Mouse (Mus musculus): ENCODE data around the gene D930007J09Rik. TPM values are rescaled to one million over a fixed set of nuclear protein-coding genes. Genes with fewer than 3 reads are reported as not detected.

D930007J09Rik gene
- polyA plus RNA-seq, 1 experiment from 2014 or later: not detected

DNA sequence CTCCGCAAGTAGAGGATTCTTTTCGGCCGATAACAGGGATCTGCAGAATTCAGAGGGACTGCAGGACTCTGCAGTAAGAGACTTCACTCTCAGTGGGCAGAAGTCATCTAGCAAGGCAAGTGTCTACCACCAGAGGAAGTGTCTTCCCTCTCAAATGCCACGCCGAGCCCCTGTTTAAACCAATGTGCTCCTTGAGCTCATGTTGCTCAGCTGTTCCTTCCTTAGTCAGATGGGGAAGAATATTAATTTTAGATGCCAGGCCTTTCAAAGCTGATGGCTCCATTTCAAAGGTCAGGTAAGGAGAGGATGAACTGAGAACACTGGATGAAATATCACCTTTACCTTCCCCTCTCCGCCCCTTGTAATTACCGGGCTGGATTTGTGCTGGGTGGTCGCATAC, 18.8 kb downstream of the D930007J09Rik start, which contains the start of gene Mylk4:
Gene Mylk4, minus strand, starts transcription at position 139 of the 400 bp plus-strand sequence.
- H3K27me3 ChIP-seq: no peaks in the 10 kb centered on the region; the same call in 1 of the 2 replicates
- no peak for ATAC-seq (ENCODE audit: insufficient number of reproducible peaks, insufficient read depth, low FRiP score, low TSS enrichment, low read depth)
- WGBS: 76% methylated on average over 8 of the region's 8 CpGs

DNA sequence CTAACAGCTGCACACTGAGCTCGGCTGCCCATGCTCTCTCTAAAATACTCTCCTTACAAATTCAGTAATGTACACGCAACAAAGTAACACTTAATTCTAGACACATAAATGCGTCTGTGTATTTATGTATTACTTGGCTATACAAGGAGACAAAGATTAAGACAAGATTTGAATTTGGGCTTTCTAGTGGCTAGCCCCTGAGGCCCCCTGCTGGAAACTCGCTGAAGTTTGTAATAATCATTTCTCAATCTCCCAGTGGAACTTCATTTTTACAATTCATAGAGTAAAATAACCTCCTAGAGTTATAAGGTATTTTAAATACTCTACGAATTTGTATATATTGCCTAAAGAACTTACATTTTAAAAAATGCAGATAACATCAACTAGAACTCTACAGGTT, 19.6 kb downstream of the D930007J09Rik start:
- ATAC-seq (ENCODE audit: insufficient number of reproducible peaks, insufficient read depth, low FRiP score, low TSS enrichment, low read depth): no peak
- Histone ChIP-seq H3K27me3 (no peaks in the 10 kb centered on the region; the same call in 1 of the 2 replicates), H3K4me2 (no peak overlapping the region)

More for the DNA sequence above, 18.8 kb downstream of the D930007J09Rik start, which contains the start of gene Mylk4:
- no peak within 1 kb of the TSS for H3K27ac ChIP-seq
- H3K4me1 ChIP-seq (replicated peaks): peaks cover 3% of the 10 kb centered on the region
- H3K9ac ChIP-seq (replicated peaks): no peak within 1 kb of the TSS
- H3K36me3 ChIP-seq: no peaks in the 10 kb centered on the region
- no peaks in the 10 kb centered on the region for H3K9me3 ChIP-seq
- H3K4me2 ChIP-seq: no peak within 1 kb of the TSS
- H3K4me3 ChIP-seq (replicated peaks): no peak within 1 kb of the TSS

GRCm38 (mm10) chr13:32778861-32779260, 23.8 kb downstream of the D930007J09Rik start:
- no peak; the same call in 1 of the 2 replicates for ATAC-seq (ENCODE audit: insufficient number of reproducible peaks, insufficient read depth, low FRiP score, low TSS enrichment, low read depth)
- Histone ChIP-seq H3K4me1 (replicated peaks) (peaks cover 11% of the 10 kb centered on the region), H3K9me3 (no peaks in the 10 kb centered on the region), H3K9ac (replicated peaks) (no peak overlapping the region), H3K27ac (peak overlapping the region; percentile 53; the same call in 1 of the 2 replicates), H3K4me2 (no peak overlapping the region), H3K27me3 (no peaks in the 10 kb centered on the region; the same call in 1 of the 2 replicates), H3K36me3 (no peaks in the 10 kb centered on the region), H3K4me3 (replicated peaks) (no peak overlapping the region)
- 45% methylated on average over 3 of the region's 3 CpGs for WGBS

More for the DNA sequence above, 19.6 kb downstream of the D930007J09Rik start:
- Histone ChIP-seq H3K4me1 (replicated peaks) (peaks cover 7% of the 10 kb centered on the region), H3K36me3 (no peaks in the 10 kb centered on the region), H3K27ac (no peak overlapping the region), H3K9ac (replicated peaks) (no peak overlapping the region), H3K4me3 (replicated peaks) (no peak overlapping the region), H3K9me3 (no peaks in the 10 kb centered on the region)
- 68% methylated on average over 5 of the region's 5 CpGs for WGBS

GRCm38 (mm10) chr13:32776350-32776749, 26.3 kb downstream of the D930007J09Rik start:
- WGBS: 57% methylated on average over 10 of the region's 10 CpGs
- H3K36me3 ChIP-seq: no peaks in the 10 kb centered on the region
- peaks cover 11% of the 10 kb centered on the region for H3K4me1 ChIP-seq (replicated peaks)
- H3K4me2 ChIP-seq: no peak overlapping the region
- H3K9ac ChIP-seq (replicated peaks): no peak overlapping the region
- no peaks in the 10 kb centered on the region for H3K9me3 ChIP-seq
- no peak; the same call in 1 of the 2 replicates for ATAC-seq (ENCODE audit: insufficient number of reproducible peaks, insufficient read depth, low FRiP score, low TSS enrichment, low read depth)
- H3K27me3 ChIP-seq: no peaks in the 10 kb centered on the region; the same call in 1 of the 2 replicates
- H3K27ac ChIP-seq: no peak overlapping the region
- H3K4me3 ChIP-seq (replicated peaks): no peak overlapping the region

- H3K27me3 ChIP-seq: no peaks in the 10 kb centered on the region
- WGBS: 86% methylated on average over 9 of the region's 9 CpGs
These were observed 26.8 kb downstream of the D930007J09Rik start for GRCm38 (mm10) chr13:32775889-32776288.

GRCm38 (mm10) chr13:32769960-32770359, 32.7 kb downstream of the D930007J09Rik start:
- Histone ChIP-seq H3K9ac (replicated peaks) (no peak overlapping the region), H3K27ac (no peak overlapping the region), H3K9me3 (no peaks in the 10 kb centered on the region), H3K27me3 (0 out of 2 replicates have a peak, but pooled peaks cover 9% of the 10 kb centered on the region), H3K4me3 (replicated peaks) (no peak overlapping the region), H3K36me3 (no peaks in the 10 kb centered on the region), H3K4me2 (no peak overlapping the region), H3K4me1 (replicated peaks) (peaks cover 10% of the 10 kb centered on the region)
- 17% methylated on average over 3 of the region's 3 CpGs for WGBS
- ATAC-seq (ENCODE audit: insufficient number of reproducible peaks, insufficient read depth, low FRiP score, low TSS enrichment, low read depth): 0 out of 2 replicates have a peak, but pooled peaks have one; percentile 66

More at GRCm38 (mm10) chr13:32775889-32776288, 26.8 kb downstream of the D930007J09Rik start:
- H3K4me3 ChIP-seq (replicated peaks): no peak overlapping the region
- ATAC-seq (ENCODE audit: insufficient number of reproducible peaks, insufficient read depth, low FRiP score, low TSS enrichment, low read depth): no peak
- H3K4me1 ChIP-seq (replicated peaks): peaks cover 11% of the 10 kb centered on the region
- no peak overlapping the region for H3K4me2 ChIP-seq
- no peaks in the 10 kb centered on the region for H3K36me3 ChIP-seq
- no peak overlapping the region for H3K9ac ChIP-seq (replicated peaks)
- no peaks in the 10 kb centered on the region for H3K9me3 ChIP-seq
- no peak overlapping the region for H3K27ac ChIP-seq

DNA sequence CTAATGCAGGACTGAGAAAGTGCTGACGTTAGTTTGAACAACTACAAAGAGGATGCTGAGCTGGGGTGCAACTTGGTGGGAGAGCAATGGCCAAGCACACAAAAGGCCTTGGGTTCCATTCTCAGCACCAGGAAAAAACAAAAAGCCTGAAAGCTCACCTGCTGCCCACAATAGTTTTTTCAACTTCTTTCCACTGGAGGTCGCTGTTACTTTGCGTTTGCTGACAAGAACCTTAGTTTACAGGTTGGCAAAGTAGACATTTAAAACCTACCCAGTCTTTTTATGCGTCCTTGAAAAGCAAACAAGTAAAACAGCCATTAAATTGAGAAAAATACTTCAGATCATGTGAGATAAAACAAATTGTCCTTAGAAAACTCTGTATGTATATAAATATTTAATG, 34.5 kb downstream of the D930007J09Rik start:
- H3K9me3 ChIP-seq: no peaks in the 10 kb centered on the region
- no peak for ATAC-seq (ENCODE audit: insufficient number of reproducible peaks, insufficient read depth, low FRiP score, low TSS enrichment, low read depth)
- peaks cover 10% of the 10 kb centered on the region for H3K4me1 ChIP-seq (replicated peaks)
- H3K27ac ChIP-seq: no peak overlapping the region
- H3K9ac ChIP-seq (replicated peaks): no peak overlapping the region
- WGBS: 14% methylated on average over 4 of the region's 4 CpGs
- H3K27me3 ChIP-seq: 0 out of 2 replicates have a peak, but pooled peaks cover 13% of the 10 kb centered on the region
- H3K4me3 ChIP-seq (replicated peaks): no peak overlapping the region
- H3K36me3 ChIP-seq: no peaks in the 10 kb centered on the region
- H3K4me2 ChIP-seq: no peak overlapping the region

GRCm38 (mm10) chr13:32764448-32764847, 38.2 kb downstream of the D930007J09Rik start:
- no peaks in the 10 kb centered on the region for H3K36me3 ChIP-seq
- H3K27me3 ChIP-seq: peaks cover 18% of the 10 kb centered on the region; the same call in 1 of the 2 replicates
- ATAC-seq (ENCODE audit: insufficient number of reproducible peaks, insufficient read depth, low FRiP score, low TSS enrichment, low read depth): no peak
- no peak overlapping the region for H3K4me3 ChIP-seq (replicated peaks)
- peaks cover 4% of the 10 kb centered on the region; the same call in 1 of the 2 replicates for H3K4me1 ChIP-seq (replicated peaks)
- H3K9ac ChIP-seq (replicated peaks): no peak overlapping the region
- H3K9me3 ChIP-seq: no peaks in the 10 kb centered on the region
- H3K27ac ChIP-seq: no peak overlapping the region
- WGBS: 39% methylated on average over 7 of the region's 7 CpGs
- no peak overlapping the region for H3K4me2 ChIP-seq

GRCm38 (mm10) chr13:32763141-32763540, 39.5 kb downstream of the D930007J09Rik start:
- peaks cover 13% of the 10 kb centered on the region; the same call in 1 of the 2 replicates for H3K4me1 ChIP-seq (replicated peaks)
- peaks cover 22% of the 10 kb centered on the region for H3K27me3 ChIP-seq
- no peak overlapping the region for H3K4me2 ChIP-seq
- no peaks in the 10 kb centered on the region for H3K36me3 ChIP-seq
- H3K9ac ChIP-seq (replicated peaks): no peak overlapping the region
- ATAC-seq (ENCODE audit: insufficient number of reproducible peaks, insufficient read depth, low FRiP score, low TSS enrichment, low read depth): no peak
- no peak overlapping the region for H3K4me3 ChIP-seq (replicated peaks)
- H3K9me3 ChIP-seq: no peaks in the 10 kb centered on the region
- 87% methylated on average over 3 of the region's 3 CpGs for WGBS
- no peak overlapping the region for H3K27ac ChIP-seq

DNA sequence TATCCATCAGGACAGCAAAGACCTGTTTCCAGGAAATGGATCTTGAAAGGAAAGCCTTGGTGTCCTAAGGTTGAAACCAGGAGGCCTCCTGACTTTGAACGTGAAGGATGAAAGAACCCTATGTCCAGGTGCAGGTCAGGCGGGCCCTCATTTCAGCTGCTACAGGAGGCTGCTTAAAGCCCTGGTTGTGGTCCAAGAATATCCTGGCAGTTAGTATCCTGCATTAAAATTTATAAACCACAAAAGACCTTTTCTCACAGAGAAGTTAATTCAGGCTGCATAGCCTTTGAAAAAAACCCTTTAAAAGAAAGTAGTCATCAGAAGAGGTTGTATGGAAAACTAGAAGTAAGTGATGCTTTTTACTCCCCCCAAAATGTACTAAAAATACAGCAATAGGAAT, 41.9 kb downstream of the D930007J09Rik start:
- Histone ChIP-seq H3K9ac (replicated peaks) (no peak overlapping the region), H3K9me3 (no peaks in the 10 kb centered on the region), H3K4me1 (replicated peaks) (peaks cover 18% of the 10 kb centered on the region; the same call in 1 of the 2 replicates), H3K36me3 (no peaks in the 10 kb centered on the region), H3K4me2 (no peak overlapping the region), H3K27ac (no peak overlapping the region), H3K4me3 (replicated peaks) (no peak overlapping the region), H3K27me3 (peaks cover 13% of the 10 kb centered on the region)
- no peak for ATAC-seq (ENCODE audit: insufficient number of reproducible peaks, insufficient read depth, low FRiP score, low TSS enrichment, low read depth)
- WGBS: 66% methylated on average over 2 of the region's 2 CpGs

DNA sequence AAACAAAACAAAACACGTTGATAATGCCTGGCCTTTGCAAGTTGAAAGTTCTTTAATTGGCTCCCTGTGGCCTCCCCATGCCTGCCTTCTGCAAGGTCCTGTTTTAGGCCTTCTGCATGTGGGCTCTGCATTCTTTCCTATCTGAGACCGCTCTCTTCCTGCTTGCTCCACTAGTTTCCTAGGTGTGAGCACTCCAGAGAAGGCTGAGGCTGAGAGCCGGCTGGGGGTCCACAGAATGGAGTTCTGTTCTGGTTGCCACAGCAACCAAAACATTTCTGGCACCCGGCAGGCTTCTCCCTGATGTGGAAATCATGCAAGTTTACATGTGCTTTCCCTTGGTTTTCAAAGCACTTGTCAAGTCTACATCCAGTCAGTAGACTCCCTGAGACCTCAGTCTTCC, 43.6 kb downstream of the D930007J09Rik start:
- H3K4me2 ChIP-seq: no peak overlapping the region
- no peak overlapping the region for H3K9ac ChIP-seq (replicated peaks)
- peak overlapping the region; percentile 1; the same call in 1 of the 2 replicates for H3K27ac ChIP-seq
- H3K27me3 ChIP-seq: peaks cover 14% of the 10 kb centered on the region
- no peaks in the 10 kb centered on the region for H3K36me3 ChIP-seq
- peak; percentile 75; the same call in 1 of the 2 replicates for ATAC-seq (ENCODE audit: insufficient number of reproducible peaks, insufficient read depth, low FRiP score, low TSS enrichment, low read depth)
- H3K4me3 ChIP-seq (replicated peaks): no peak overlapping the region
- H3K4me1 ChIP-seq (replicated peaks): peaks cover 18% of the 10 kb centered on the region; the same call in 1 of the 2 replicates
- H3K9me3 ChIP-seq: no peaks in the 10 kb centered on the region
- 15% methylated on average over 4 of the region's 4 CpGs for WGBS

Data from limb, embryonic 12.5 days (tissue).